Mouse (Mus musculus) hindbrain, embryonic 16.5 days (tissue): Measurements from ENCODE around the gene Ptprc. TPM values are rescaled to one million over a fixed set of nuclear protein-coding genes. Genes with fewer than 3 reads are reported as not detected.

Experiments
- ATAC-seq: fragments of 200-750 bp; cut with Nextera tagmentation; 2 replicates; pipeline ENCODE4 v1.8.0; 2017; ENCODE audit warnings: moderate TSS enrichment, moderate library complexity
- H3K27ac ChIP-seq: fragments of 300-500 bp; sonication (generic); 2 replicates; pipeline ENCODE4 v1.5.1; 2014; ENCODE audit warnings: low read depth, mild to moderate bottlenecking, control low read depth, low read length, moderate library complexity
- H3K27me3 ChIP-seq: fragments of 300-500 bp; sonication (generic); replicated peaks from 2 replicates; pipeline ENCODE4 v1.6.1; 2014; ENCODE audit warnings: low read length; ENCODE audit not compliant: control insufficient read depth, insufficient read depth
- H3K36me3 ChIP-seq: fragments of 300-500 bp; sonication (generic); 2 replicates; pipeline ENCODE4 v1.6.1; 2014; ENCODE audit warnings: mild to moderate bottlenecking, low read length, moderate library complexity, mixed read lengths; ENCODE audit not compliant: control insufficient read depth, insufficient read depth
- H3K4me1 ChIP-seq: fragments of 300-500 bp; sonication (generic); 2 replicates; pipeline ENCODE4 v1.6.1; 2014; ENCODE audit warnings: low read depth, low read length; ENCODE audit not compliant: control insufficient read depth, insufficient read depth
- H3K4me2 ChIP-seq: fragments of 300-500 bp; sonication (generic); 2 replicates; pipeline ENCODE4 v1.6.1; 2014; ENCODE audit warnings: mild to moderate bottlenecking, low read length, control low read depth, moderate library complexity
- H3K4me3 ChIP-seq: fragments of 300-500 bp; sonication (generic); 2 replicates; pipeline ENCODE4 v1.5.1; 2014; ENCODE audit warnings: mild to moderate bottlenecking, low read length, control low read depth, moderate library complexity
- H3K9ac ChIP-seq: fragments of 300-500 bp; sonication (generic); 2 replicates; pipeline ENCODE4 v1.6.1; 2014; ENCODE audit warnings: low read depth, mild to moderate bottlenecking, control low read depth, low read length, moderate library complexity
- H3K9me3 ChIP-seq: fragments of 300-500 bp; sonication (generic); 2 replicates; pipeline ENCODE4 v1.6.1; 2014; ENCODE audit warnings: mild to moderate bottlenecking, low read length, moderate library complexity; ENCODE audit not compliant: control insufficient read depth
- WGBS: fragments of 180-500 bp; shearing (Covaris S2); extraction: QIAGEN DNeasy Blood & Tissue Kit; methylation state at CpG from one replicate; pipeline ENCODE4 v1.1.7; 2014; 5-methylcytosine and 5-hydroxymethylcytosine counted together
- polyA plus RNA-seq: library from polyadenylated mRNA; unstranded; fragments of >200 nt; fragmentation: Nextera tagmentation; extraction: Ambion mirVana; gene quantifications from 2 replicates; pipeline ENCODE4 v1.2.1, GENCODE M21; 2015

Gene Ptprc
- polyA plus RNA-seq, 1 experiment from 2014 or later: 1.3 TPM

GRCm38 (mm10) chr1:138157709-138158108 is 17.8 kb downstream of the Ptprc start:
- H3K4me1 ChIP-seq: no peaks in the 10 kb centered on the region
- no peak overlapping the region for H3K4me2 ChIP-seq
- H3K27ac ChIP-seq: no peak overlapping the region
- H3K36me3 ChIP-seq: no peaks in the 10 kb centered on the region
- no peak for ATAC-seq
- H3K9ac ChIP-seq: no peak overlapping the region
- H3K27me3 ChIP-seq: no peaks in the 10 kb centered on the region
- no peak overlapping the region for H3K4me3 ChIP-seq
- H3K9me3 ChIP-seq: no peaks in the 10 kb centered on the region
- 69% methylated on average over 2 of the region's 2 CpGs for WGBS

- no peaks in the 10 kb centered on the region for H3K27me3 ChIP-seq
- no peak overlapping the region for H3K4me2 ChIP-seq
- no peak overlapping the region for H3K27ac ChIP-seq
- 90% methylated on average over 3 of the region's 3 CpGs for WGBS
- no peak overlapping the region for H3K9ac ChIP-seq
- no peak overlapping the region for H3K4me3 ChIP-seq
- no peaks in the 10 kb centered on the region for H3K36me3 ChIP-seq
- no peaks in the 10 kb centered on the region for H3K9me3 ChIP-seq
- H3K4me1 ChIP-seq: no peaks in the 10 kb centered on the region
- no peak for ATAC-seq
Measured at GRCm38 (mm10) chr1:138157008-138157407, 18.5 kb downstream of the Ptprc start.

- Histone ChIP-seq H3K27me3 (no peaks in the 10 kb centered on the region), H3K4me2 (no peak overlapping the region), H3K27ac (no peak overlapping the region), H3K4me1 (no peaks in the 10 kb centered on the region), H3K9me3 (no peaks in the 10 kb centered on the region), H3K36me3 (no peaks in the 10 kb centered on the region), H3K4me3 (no peak overlapping the region), H3K9ac (no peak overlapping the region)
- no peak for ATAC-seq
- 50% methylated on average over 1 of the region's 1 CpGs for WGBS
Measured at GRCm38 (mm10) chr1:138154185-138154785, 21.2 kb downstream of the Ptprc start.

- Histone ChIP-seq H3K4me1 (no peaks in the 10 kb centered on the region), H3K4me2 (no peak overlapping the region), H3K4me3 (no peak overlapping the region), H3K27me3 (no peaks in the 10 kb centered on the region), H3K36me3 (no peaks in the 10 kb centered on the region), H3K9me3 (no peaks in the 10 kb centered on the region), H3K9ac (no peak overlapping the region), H3K27ac (no peak overlapping the region)
- no peak for ATAC-seq
- 90% methylated on average over 4 of the region's 4 CpGs for WGBS
Measured at GRCm38 (mm10) chr1:138153126-138153525, 22.4 kb downstream of the Ptprc start.

GRCm38 (mm10) chr1:138148844-138149243 is 26.7 kb downstream of the Ptprc start:
- Histone ChIP-seq H3K27me3 (no peaks in the 10 kb centered on the region), H3K27ac (no peak overlapping the region), H3K36me3 (no peaks in the 10 kb centered on the region), H3K4me3 (no peak overlapping the region), H3K9ac (no peak overlapping the region), H3K9me3 (no peaks in the 10 kb centered on the region), H3K4me1 (no peaks in the 10 kb centered on the region), H3K4me2 (no peak overlapping the region)
- peak; percentile 87 for ATAC-seq
- 19% methylated on average over 4 of the region's 4 CpGs for WGBS

DNA sequence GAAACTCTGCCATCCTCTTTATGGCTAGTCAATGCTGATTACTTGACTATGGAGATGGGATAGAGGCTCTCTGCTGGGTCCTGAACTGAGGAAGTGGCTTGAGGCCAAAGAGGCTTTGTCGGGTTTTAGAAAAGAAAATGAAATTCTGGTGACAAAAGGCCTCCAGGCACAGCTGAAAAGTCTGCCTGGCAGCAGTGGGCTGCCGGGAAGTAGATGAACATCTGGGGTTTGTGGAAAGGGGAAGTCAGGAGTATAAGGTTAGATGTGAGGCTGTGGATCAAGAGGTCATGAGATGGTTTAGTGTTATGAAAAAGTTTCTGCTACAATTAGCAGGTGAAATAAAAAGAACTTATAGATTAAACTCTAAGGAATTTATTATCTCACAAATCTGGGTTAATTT is 29.9 kb downstream of the Ptprc start:
- no peak overlapping the region for H3K27ac ChIP-seq
- H3K9ac ChIP-seq: no peak overlapping the region
- 36% methylated on average over 2 of the region's 2 CpGs for WGBS
- H3K4me2 ChIP-seq: no peak overlapping the region
- H3K4me1 ChIP-seq: no peaks in the 10 kb centered on the region
- H3K4me3 ChIP-seq: no peak overlapping the region
- no peaks in the 10 kb centered on the region for H3K36me3 ChIP-seq
- no peaks in the 10 kb centered on the region for H3K9me3 ChIP-seq
- H3K27me3 ChIP-seq: no peaks in the 10 kb centered on the region
- no peak for ATAC-seq

- ATAC-seq: no peak
- Histone ChIP-seq H3K36me3 (no peaks in the 10 kb centered on the region), H3K4me2 (no peak overlapping the region), H3K9me3 (no peaks in the 10 kb centered on the region), H3K4me1 (no peaks in the 10 kb centered on the region), H3K27me3 (no peaks in the 10 kb centered on the region), H3K27ac (no peak overlapping the region), H3K4me3 (no peak overlapping the region), H3K9ac (no peak overlapping the region)
- WGBS: 84% methylated on average over 3 of the region's 3 CpGs
Measured at GRCm38 (mm10) chr1:138145148-138145547, 30.4 kb downstream of the Ptprc start.

GRCm38 (mm10) chr1:138144365-138144764 is 31.1 kb downstream of the Ptprc start:
- Histone ChIP-seq H3K9ac (no peak overlapping the region), H3K36me3 (no peaks in the 10 kb centered on the region), H3K4me3 (no peak overlapping the region), H3K9me3 (no peaks in the 10 kb centered on the region), H3K4me1 (no peaks in the 10 kb centered on the region), H3K4me2 (no peak overlapping the region), H3K27me3 (no peaks in the 10 kb centered on the region), H3K27ac (no peak overlapping the region)
- ATAC-seq: no peak
- WGBS: 86% methylated on average over 5 of the region's 5 CpGs

DNA sequence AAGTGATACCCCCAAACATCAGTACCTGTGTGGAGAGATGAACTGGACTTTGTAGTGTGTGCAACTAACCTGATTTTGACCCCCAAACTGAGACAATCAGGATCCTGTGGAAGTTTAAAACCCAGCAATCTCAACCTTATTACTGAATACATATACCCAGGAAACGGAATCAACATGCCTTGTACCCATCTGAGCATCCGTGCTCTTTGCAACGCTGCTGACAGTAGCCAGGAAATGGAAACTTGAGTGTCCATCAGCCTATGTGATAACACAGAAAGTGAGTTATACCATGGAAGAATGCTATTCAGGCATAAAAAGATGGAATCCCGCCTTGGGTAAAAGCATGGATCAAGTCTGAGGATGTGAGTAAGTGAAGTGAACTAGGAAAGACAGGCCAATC is 34.7 kb downstream of the Ptprc start:
- Histone ChIP-seq H3K27me3 (no peaks in the 10 kb centered on the region), H3K4me2 (no peak overlapping the region), H3K4me3 (no peak overlapping the region), H3K9me3 (no peaks in the 10 kb centered on the region), H3K27ac (no peak overlapping the region), H3K36me3 (no peaks in the 10 kb centered on the region), H3K4me1 (peaks cover under 1% of the 10 kb centered on the region), H3K9ac (no peak overlapping the region)
- WGBS: 88% methylated on average over 4 of the region's 4 CpGs
- no peak for ATAC-seq

GRCm38 (mm10) chr1:138137696-138138095 is 37.8 kb downstream of the Ptprc start:
- Histone ChIP-seq H3K9me3 (no peaks in the 10 kb centered on the region), H3K4me3 (no peak overlapping the region), H3K36me3 (no peaks in the 10 kb centered on the region), H3K9ac (no peak overlapping the region), H3K4me1 (peaks cover 3% of the 10 kb centered on the region), H3K4me2 (no peak overlapping the region), H3K27me3 (no peaks in the 10 kb centered on the region), H3K27ac (no peak overlapping the region)
- no peak for ATAC-seq
- 94% methylated on average over 4 of the region's 4 CpGs for WGBS
